9 mouse cellular contexts compared by ENCODE assay signal in the genomic region with DNA sequence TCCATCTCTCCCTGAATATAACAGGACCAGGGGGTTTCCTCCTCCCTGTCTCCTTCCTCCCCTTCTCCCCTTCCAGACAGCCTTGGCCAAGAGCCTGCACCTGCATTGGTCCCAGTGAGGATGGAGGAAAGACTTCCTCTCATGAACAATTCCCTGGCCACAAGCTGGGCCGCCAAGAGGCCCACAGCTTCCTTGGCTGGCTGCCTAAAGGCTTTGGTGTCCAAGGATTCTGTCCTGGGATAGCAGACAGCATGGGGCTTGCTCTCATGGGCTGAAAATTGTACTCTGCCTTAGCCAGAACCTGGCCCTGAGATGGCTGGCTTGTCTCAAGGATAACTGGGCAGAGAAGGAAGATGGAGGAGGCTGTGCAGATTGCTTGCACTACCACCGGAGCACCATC.
DNase-seq lines count a peak whose midpoint lies in the region; ATAC-seq and TF ChIP-seq lines count a peak whose summit lies in the region.
"Had no signal": no experiment of that assay in that cellular context is flagged by ENCODE, and none has a peak within 500 bp of the region (broad histone marks: within the 10 kb centered on the region; RNA-seq: fewer than 3 reads in every experiment).

No protein-coding gene starts in this region.

- no peak overlapping the region for H3K9ac ChIP-seq in hindbrain, postnatal 0 days (replicated peaks; ENCODE audit: low read length)
- H3K9ac ChIP-seq in hindbrain, embryonic 11.5 days (ENCODE audit: low read depth, low read length) = no peak overlapping the region
- H3K9ac ChIP-seq in intestine, postnatal 0 days (ENCODE audit: low read depth, low read length) = no peak overlapping the region
- H3K9ac ChIP-seq: limb, embryonic 12.5 days had no signal

- H3K9me3 ChIP-seq in hindbrain, postnatal 0 days (ENCODE audit: low read length) = no peaks in the 10 kb centered on the region
- H3K9me3 ChIP-seq in hindbrain, embryonic 11.5 days (ENCODE audit: control insufficient read depth, low read length) = no peaks in the 10 kb centered on the region
- no peaks in the 10 kb centered on the region for H3K9me3 ChIP-seq in intestine, postnatal 0 days (ENCODE audit: control insufficient read depth)
- H3K9me3 ChIP-seq: limb, embryonic 12.5 days had no signal

- peaks cover 12% of the 10 kb centered on the region; the same call in 1 of the 2 replicates for H3K4me1 ChIP-seq in hindbrain, postnatal 0 days (ENCODE audit: insufficient read depth, low read length)
- no peaks in the 10 kb centered on the region; the same call in 1 of the 2 replicates for H3K4me1 ChIP-seq in hindbrain, embryonic 11.5 days (replicated peaks; ENCODE audit: control insufficient read depth, insufficient read depth, low read length)
- H3K4me1 ChIP-seq in intestine, postnatal 0 days (replicated peaks; ENCODE audit: control insufficient read depth, insufficient read depth, low read length) = peaks cover 10% of the 10 kb centered on the region

- H3K4me3 ChIP-seq in hindbrain, postnatal 0 days (ENCODE audit: low read length) = no peak overlapping the region
- H3K4me3 ChIP-seq in hindbrain, embryonic 11.5 days (ENCODE audit: low read depth, low read length) = no peak overlapping the region
- no peak overlapping the region for H3K4me3 ChIP-seq in intestine, postnatal 0 days (ENCODE audit: low read depth, low read length)
- H3K4me3 ChIP-seq: limb, embryonic 12.5 days had no signal

- 53% methylated on average over 2 of the region's 2 CpGs for WGBS in hindbrain, postnatal 0 days
- 84% methylated on average over 2 of the region's 2 CpGs for WGBS in hindbrain, embryonic 11.5 days
- 58% methylated on average over 2 of the region's 2 CpGs for WGBS in intestine, postnatal 0 days

- H3K27ac ChIP-seq in hindbrain, postnatal 0 days = no peak overlapping the region
- no peak overlapping the region for H3K27ac ChIP-seq in hindbrain, embryonic 11.5 days (ENCODE audit: low read depth, low read length)
- H3K27ac ChIP-seq in intestine, postnatal 0 days (ENCODE audit: low read depth, low read length) = no peak overlapping the region
- H3K27ac ChIP-seq: limb, embryonic 12.5 days had no signal

- H3K4me2 ChIP-seq in hindbrain, postnatal 0 days (ENCODE audit: low read depth, low read length) = no peak overlapping the region
- no peak overlapping the region for H3K4me2 ChIP-seq in hindbrain, embryonic 11.5 days (replicated peaks; ENCODE audit: low read depth, low read length)
- no peak overlapping the region for H3K4me2 ChIP-seq in intestine, postnatal 0 days (replicated peaks; ENCODE audit: low read depth)
- H3K4me2 ChIP-seq: limb, embryonic 12.5 days had no signal

- peaks cover 5% of the 10 kb centered on the region; the same call in 1 of the 2 replicates for H3K27me3 ChIP-seq in hindbrain, postnatal 0 days (ENCODE audit: insufficient read depth, low read length)
- H3K27me3 ChIP-seq in hindbrain, embryonic 11.5 days (ENCODE audit: control insufficient read depth, insufficient read depth, low read length) = no peaks in the 10 kb centered on the region
- H3K27me3 ChIP-seq in intestine, postnatal 0 days (replicated peaks; ENCODE audit: control insufficient read depth, insufficient read depth, low read length) = no peaks in the 10 kb centered on the region

- DNase-seq in hindbrain, postnatal 0 days (ENCODE audit: low spot score) = peak; percentile 58
- DNase-seq in hindbrain, embryonic 11.5 days (ENCODE audit: low spot score) = no peak
- peak; percentile 10 for DNase-seq in NIH3T3 (ENCODE audit: low read depth)
- peak; percentile 42 to 43 for DNase-seq in cerebellum, postnatal 14 days
- peak; percentile 44 to 62 for DNase-seq in kidney, postnatal 36 days

- no peak for TF ChIP-seq CTCF in hindbrain, postnatal 0 days (IDR thresholded peaks at IDR 0.05; ENCODE audit: low read depth)
- no peak for TF ChIP-seq CTCF in intestine, postnatal 0 days (IDR thresholded peaks at IDR 0.05; ENCODE audit: low read depth)

- H3K36me3 ChIP-seq in hindbrain, postnatal 0 days (ENCODE audit: insufficient read depth, low read length) = no peaks in the 10 kb centered on the region
- no peaks in the 10 kb centered on the region for H3K36me3 ChIP-seq in hindbrain, embryonic 11.5 days (ENCODE audit: control insufficient read depth, insufficient read depth, low read length)
- H3K36me3 ChIP-seq in intestine, postnatal 0 days (ENCODE audit: control insufficient read depth, insufficient read depth) = no peaks in the 10 kb centered on the region
- H3K36me3 ChIP-seq: limb, embryonic 12.5 days had no signal

- ATAC-seq in hindbrain, postnatal 0 days = no peak
- no peak for ATAC-seq in hindbrain, embryonic 11.5 days (ENCODE audit: low FRiP score)
- ATAC-seq in granulocyte monocyte progenitor cell, adult 5-6 weeks (replicated peaks; ENCODE audit: poor library complexity, severe bottlenecking) = no peak
- no peak for ATAC-seq in intestine, postnatal 0 days
- ATAC-seq in activated CD4-positive, CD25-positive, alpha-beta regulatory T cell, adult 4 months = no peak
